Mouse (Mus musculus) cerebellum, postnatal 4 days (tissue): ENCODE data around the gene Fam114a2.
"Not testable (repeated sequence)": the region's sequence is repeated elsewhere in the genome, so short reads cannot be mapped to it uniquely, and the experiment has no call there.

Experiments used
- DNase-seq, 2 experiments: peaks; one replicate each; pipeline ENCODE4 v3.0.0; 2022; ENCODE audit warnings: low spot score in 2 of 2, mixed read lengths in 1 of 2

Fam114a2 gene

GRCm38 (mm10) chr11:57518091-57518750, at the start of gene Fam114a2, which contains the start of gene Mfap3:
Fam114a2 (minus strand) TSS chr11:57518617.
Mfap3 (plus strand) TSS chr11:57518664.
- peak; percentile 87 to 96 for DNase-seq

DNA sequence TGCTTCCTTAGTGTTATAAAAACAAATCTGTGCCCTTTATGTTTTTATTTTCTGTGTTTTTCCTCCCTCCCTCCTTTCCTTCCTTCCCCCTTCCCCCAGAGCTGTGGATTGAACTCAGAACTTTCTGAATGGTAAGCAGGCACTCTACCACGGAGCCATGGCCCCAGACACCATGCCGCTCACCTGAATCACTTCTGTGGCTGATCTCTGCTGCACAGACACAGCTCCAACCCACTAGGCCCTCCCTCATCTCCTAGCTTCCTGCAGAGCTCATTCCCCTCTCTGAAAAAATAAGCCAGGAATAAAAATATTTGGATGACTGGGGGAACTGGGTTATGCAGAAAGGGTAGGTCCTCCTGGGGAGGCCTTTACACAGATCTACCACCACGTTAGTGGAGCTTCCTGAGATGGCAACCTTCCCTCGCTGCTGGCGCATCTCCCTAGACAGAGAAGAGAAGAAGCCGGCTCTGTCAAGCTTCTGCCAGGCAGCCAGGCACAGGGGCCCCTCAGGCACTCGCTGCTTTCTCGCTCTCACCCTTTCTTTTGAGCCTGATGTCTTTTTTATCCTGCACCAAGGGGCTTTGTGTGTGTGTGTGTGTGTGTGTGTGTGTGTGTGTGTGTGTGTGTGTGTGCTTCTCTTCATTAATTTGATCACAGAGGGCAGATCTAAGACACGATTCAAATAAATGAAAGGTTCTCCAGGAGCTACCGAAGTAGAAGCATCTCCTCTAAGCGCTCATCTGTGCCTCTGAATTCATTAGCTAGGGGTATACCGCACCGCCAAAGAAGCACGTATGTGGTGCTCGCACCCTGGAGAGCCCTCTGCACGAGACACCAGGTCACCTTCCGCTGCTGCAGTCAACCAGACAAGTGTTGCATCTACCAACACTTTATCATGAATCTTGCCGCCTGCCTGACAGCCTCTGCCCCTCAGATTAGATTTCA, 47.9 kb upstream of the Fam114a2 start:
- DNase-seq, result peak in 1 of 2 experiments; percentile 28

- DNase-seq, result no peak
Measured at GRCm38 (mm10) chr11:57564564-57564963, 46.1 kb upstream of the Fam114a2 start.

DNA sequence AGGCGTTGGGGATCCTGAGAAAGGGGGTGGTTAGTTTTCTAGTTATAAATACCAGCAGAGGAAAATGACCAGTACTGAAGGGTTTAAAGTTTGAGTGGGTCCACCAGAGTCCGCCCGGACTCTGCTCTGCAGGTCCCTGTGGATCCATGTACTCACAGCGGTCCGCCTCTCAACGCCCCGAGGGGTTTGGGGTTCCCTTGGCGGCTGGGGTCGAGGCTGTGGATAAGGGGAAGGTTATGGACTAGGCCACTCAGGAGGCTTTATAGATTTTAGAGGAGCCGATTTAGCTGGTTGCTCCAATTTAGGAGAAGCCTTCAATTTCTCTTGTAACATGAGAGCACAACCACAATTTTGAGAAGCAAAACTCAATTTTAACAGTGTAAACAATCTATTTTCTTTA, 39.5 kb upstream of the Fam114a2 start:
- DNase-seq, result not testable (repeated sequence)

DNA sequence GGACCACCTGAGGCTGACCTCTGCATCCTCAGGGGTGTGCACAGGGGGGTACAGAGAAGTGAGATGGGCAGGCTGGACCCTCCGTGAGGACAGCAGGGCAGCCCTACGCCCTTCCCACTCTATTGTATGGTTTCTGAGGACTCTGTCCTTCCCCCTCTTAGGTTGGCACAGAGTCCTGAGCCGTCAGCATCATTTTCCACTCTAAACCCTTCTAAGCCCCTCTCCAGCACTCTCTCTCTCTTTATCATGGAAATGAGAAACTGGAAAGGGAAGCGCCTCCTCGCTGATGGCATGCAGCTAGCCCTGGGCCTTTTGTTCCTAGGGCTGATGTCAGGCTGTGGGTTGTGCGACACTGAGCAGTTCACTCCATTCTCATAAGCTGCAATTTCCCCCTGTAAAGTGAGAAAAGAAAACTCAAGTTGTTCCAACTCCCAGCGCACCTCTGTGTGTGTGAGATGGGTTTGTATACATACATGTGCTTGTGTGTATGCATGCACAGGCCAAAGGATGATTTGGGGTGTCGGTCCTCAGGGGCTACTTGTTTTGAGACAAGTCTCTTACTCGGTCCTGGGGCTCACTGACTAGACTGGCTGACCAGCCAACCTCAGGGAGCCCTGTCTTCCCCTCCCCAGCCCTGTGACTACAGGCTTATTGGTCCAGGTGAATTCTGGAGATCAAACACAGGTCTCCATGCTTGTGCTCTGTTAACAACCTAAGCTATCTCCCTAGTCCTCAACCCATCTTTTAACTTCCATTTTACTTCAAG, 34.8 kb upstream of the Fam114a2 start:
- no peak for DNase-seq

DNA sequence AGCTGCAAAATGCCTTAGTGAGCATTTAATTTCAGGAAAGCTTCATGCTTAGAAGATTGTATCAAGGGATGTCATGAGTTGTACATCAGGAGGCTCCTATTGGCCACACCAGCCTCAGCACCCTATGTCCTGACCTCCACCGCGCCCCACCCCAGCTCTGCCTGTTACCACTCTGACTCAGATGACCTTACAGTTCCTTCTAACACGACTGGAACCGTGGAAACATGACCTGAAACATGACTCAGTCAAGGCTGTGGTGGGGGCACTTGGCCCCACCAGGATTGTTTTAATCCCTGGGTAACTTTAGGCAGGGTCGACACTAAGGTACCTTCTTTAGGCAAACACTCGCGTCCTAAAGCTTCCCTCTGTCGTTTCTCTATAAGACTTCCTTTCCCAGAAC, 32.6 kb upstream of the Fam114a2 start:
- no peak for DNase-seq

- no peak for DNase-seq
Measured at GRCm38 (mm10) chr11:57550230-57550629, 31.8 kb upstream of the Fam114a2 start.

GRCm38 (mm10) chr11:57548618-57549550, 30.5 kb upstream of the Fam114a2 start:
- peak; percentile 76 to 91 for DNase-seq

GRCm38 (mm10) chr11:57540681-57541080, 22.3 kb upstream of the Fam114a2 start:
- no peak for DNase-seq

DNA sequence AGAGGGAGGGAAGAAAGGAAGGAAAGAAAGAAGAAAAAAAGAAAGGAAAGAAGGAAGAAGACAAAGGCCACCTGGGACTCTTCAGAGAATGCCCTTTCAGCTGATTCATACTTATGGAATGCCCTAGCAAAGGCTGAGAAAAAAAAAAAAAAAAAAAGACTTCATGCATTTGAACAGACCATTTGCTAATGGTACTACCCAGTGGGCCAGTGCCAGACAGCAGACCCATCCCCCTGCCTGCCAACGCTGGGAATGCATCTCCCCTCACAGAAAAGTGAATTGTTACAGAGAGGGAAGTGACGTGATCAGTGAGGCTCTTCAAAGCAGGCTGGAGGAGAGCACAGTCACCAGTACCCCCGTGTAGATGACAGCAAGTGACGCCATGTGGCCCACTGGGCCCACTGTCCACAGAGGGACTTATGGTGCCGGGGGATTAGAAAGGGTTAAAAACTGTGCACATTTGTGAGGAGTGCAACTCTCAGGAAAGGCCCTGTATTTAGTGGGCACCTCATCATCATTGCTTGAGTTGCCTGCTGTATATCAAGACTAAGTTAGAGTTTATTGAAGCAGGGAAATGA, 21.5 kb upstream of the Fam114a2 start:
- DNase-seq, result no peak

DNA sequence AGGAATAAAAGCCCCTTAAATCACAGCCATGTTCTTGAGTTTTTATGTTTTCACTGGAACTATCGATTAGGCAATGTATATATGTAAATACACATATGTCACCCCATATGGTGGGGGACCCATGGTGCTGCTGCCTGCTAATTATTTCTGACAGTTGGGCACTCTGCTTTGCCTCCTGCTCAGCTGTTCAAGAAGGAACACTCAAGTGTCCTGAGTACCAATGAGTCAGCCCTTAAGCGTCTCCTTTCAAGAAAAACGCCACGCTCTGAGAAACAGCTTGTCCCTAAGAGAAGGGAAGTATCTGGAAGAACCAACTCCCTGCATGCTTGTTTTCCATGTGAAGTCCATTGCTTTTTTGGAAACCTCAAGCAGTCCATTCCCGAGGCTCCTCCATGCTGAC, 17.5 kb upstream of the Fam114a2 start:
- no peak for DNase-seq

- no peak for DNase-seq
Measured at GRCm38 (mm10) chr11:57532306-57532705, 13.9 kb upstream of the Fam114a2 start.

DNA sequence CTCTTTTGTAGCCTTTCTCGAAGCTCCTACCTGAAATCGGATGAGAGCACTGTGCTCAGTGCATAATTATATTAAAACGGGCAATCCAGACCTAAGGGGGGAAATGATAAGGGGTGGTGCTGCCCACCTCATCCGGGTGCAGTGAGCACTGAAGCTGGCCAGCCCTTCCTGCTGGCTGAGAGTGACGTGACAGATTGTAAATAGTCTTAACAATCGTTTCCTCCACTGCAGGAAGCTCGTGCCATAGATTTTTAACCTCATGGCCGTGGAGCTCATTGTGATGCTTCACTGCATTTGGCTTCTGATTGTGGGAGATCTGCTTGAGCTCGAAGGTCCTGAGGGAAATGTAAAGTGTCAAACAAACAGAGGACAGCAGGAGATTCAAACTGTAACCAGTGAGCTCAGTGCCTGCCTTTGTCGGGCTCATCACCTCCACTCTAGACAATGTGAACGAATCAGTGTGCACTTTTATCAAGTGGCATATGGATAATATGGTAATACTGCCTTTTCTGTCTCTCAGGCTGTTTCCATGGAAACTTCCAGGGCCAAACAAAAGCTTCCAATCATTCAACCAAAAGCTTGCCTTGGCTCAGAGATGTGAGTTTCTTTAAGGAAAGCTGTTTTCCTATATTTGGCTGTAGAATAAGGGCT, 13.0 kb upstream of the Fam114a2 start:
- DNase-seq, result no peak

GRCm38 (mm10) chr11:57529111-57529510, 10.7 kb upstream of the Fam114a2 start:
- no peak for DNase-seq

GRCm38 (mm10) chr11:57527506-57527905, 9.1 kb upstream of the Fam114a2 start:
- no peak for DNase-seq

- DNase-seq, result no peak
Measured at GRCm38 (mm10) chr11:57525900-57526299, 7.5 kb upstream of the Fam114a2 start.

GRCm38 (mm10) chr11:57524597-57524996, 6.2 kb upstream of the Fam114a2 start:
- DNase-seq, result no peak

DNA sequence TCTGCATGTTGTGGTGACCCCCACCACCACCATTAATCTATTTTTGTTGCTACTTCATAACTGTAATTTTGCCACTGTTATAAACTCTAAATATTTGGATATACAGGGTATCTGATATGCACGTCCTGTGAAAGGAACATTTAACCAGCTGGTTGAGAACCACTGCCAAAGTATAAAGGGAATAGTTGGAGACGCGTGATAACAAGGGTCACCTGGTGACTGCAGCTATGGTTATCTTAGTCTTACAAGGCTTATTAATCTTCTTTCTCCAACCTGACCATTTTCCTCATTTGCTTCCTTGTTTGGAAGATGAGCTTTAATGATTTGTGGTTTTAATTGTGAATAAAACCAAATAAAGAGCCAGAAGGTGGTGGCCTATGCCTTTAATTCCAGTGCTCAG, 5.0 kb upstream of the Fam114a2 start:
- DNase-seq, result no peak

GRCm38 (mm10) chr11:57522046-57522445, 3.6 kb upstream of the Fam114a2 start:
- no peak for DNase-seq

- DNase-seq, result no peak
Measured at GRCm38 (mm10) chr11:57521206-57521605, 2.8 kb upstream of the Fam114a2 start.
